Mouse (Mus musculus) cerebellum, adult 11-12 months (tissue): ENCODE measurements around the gene Cfap43.
A peak's percentile ranks its signal among the peaks of the same experiment; 100 is the strongest.
"Not testable (repeated sequence)": the region's sequence is repeated elsewhere in the genome, so short reads cannot be mapped to it uniquely, and the experiment has no call there.

Source experiments
- DNase-seq: peaks from one replicate; pipeline ENCODE4 v3.0.0; 2022

Gene Cfap43

GRCm38 (mm10) chr19:47849735-47850134, 69.4 kb downstream of the Cfap43 start:
- DNase-seq: no peak

- DNase-seq: not testable (repeated sequence)
Observed at GRCm38 (mm10) chr19:47841234-47841633, 77.9 kb downstream of the Cfap43 start.

- no peak for DNase-seq
Observed at GRCm38 (mm10) chr19:47837527-47837901, 81.6 kb downstream of the Cfap43 start.

GRCm38 (mm10) chr19:47836701-47837526, 82.2 kb downstream of the Cfap43 start:
- no peak for DNase-seq

GRCm38 (mm10) chr19:47835776-47836175, 83.3 kb downstream of the Cfap43 start:
- DNase-seq: no peak

- no peak for DNase-seq
Observed at GRCm38 (mm10) chr19:47834614-47835013, 84.5 kb downstream of the Cfap43 start.

GRCm38 (mm10) chr19:47832316-47832715, 86.8 kb downstream of the Cfap43 start:
- no peak for DNase-seq

GRCm38 (mm10) chr19:47831111-47831510, 88.0 kb downstream of the Cfap43 start:
- DNase-seq: no peak

- no peak for DNase-seq
Observed at GRCm38 (mm10) chr19:47829913-47830450, 89.1 kb downstream of the Cfap43 start.

GRCm38 (mm10) chr19:47824026-47824425, 95.1 kb downstream of the Cfap43 start:
- no peak for DNase-seq

GRCm38 (mm10) chr19:47822143-47822796, 96.8 kb downstream of the Cfap43 start:
- DNase-seq: no peak

GRCm38 (mm10) chr19:47821494-47821872, 97.6 kb downstream of the Cfap43 start:
- DNase-seq: no peak

- peak; percentile 48 for DNase-seq
Observed at GRCm38 (mm10) chr19:47820832-47821493, 98.1 kb downstream of the Cfap43 start.

GRCm38 (mm10) chr19:47817692-47818091, 101.4 kb downstream of the Cfap43 start:
- DNase-seq: no peak

- no peak for DNase-seq
Observed at GRCm38 (mm10) chr19:47814721-47815120, 104.4 kb downstream of the Cfap43 start.

- no peak for DNase-seq
Observed at GRCm38 (mm10) chr19:47812091-47812490, 107.0 kb downstream of the Cfap43 start.

GRCm38 (mm10) chr19:47798583-47798982, 120.5 kb downstream of the Cfap43 start:
- no peak for DNase-seq

GRCm38 (mm10) chr19:47796699-47797098, 122.4 kb downstream of the Cfap43 start:
- DNase-seq: no peak

GRCm38 (mm10) chr19:47795009-47795728, 123.9 kb downstream of the Cfap43 start:
- DNase-seq: peak; percentile 36

GRCm38 (mm10) chr19:47794331-47794730, 124.8 kb downstream of the Cfap43 start:
- DNase-seq: no peak

- DNase-seq: no peak
Observed at GRCm38 (mm10) chr19:47790316-47791020, 128.6 kb downstream of the Cfap43 start.

GRCm38 (mm10) chr19:47783898-47784297, 135.2 kb downstream of the Cfap43 start:
- no peak for DNase-seq
